Mouse (Mus musculus): ENCODE data around the gene Safb2.

- TF ChIP-seq CTCF (IDR thresholded peaks at IDR 0.05; ENCODE audit: control insufficient read depth, insufficient read depth, insufficient read length): no peak
- TF ChIP-seq USF1 (IDR thresholded peaks at IDR 0.05; ENCODE audit: low read depth): no peak
- no peak for TF ChIP-seq MAX (IDR thresholded peaks at IDR 0.05)
- TF ChIP-seq MYOG (IDR thresholded peaks at IDR 0.05; ENCODE audit: control insufficient read depth, extremely low read depth, insufficient read length): no peak
- no peak for TF ChIP-seq MYOD1 (IDR thresholded peaks at IDR 0.05; ENCODE audit: control insufficient read depth, insufficient read length, low read depth)
- TF ChIP-seq CEBPB (IDR thresholded peaks at IDR 0.05; ENCODE audit: low read depth): no peak
These were observed 61.6 kb downstream of the Safb2 start for GRCm38 (mm10) chr17:56522744-56523143.

Measured in C2C12 (cell line).